Mouse (Mus musculus): Measurements from ENCODE around the gene Rreb1. TPM values are rescaled to one million over a fixed set of nuclear protein-coding genes. Genes with fewer than 3 reads are reported as not detected.
"Not testable (repeated sequence)": the region's sequence is repeated elsewhere in the genome, so short reads cannot be mapped to it uniquely, and the experiment has no call there.

Rreb1 gene
- polyA plus RNA-seq, 1 experiment from 2014 or later, result 6.3 TPM

GRCm38 (mm10) chr13:37827996-37828579 lies 49.9 kb downstream of the Rreb1 start:
- ATAC-seq (replicated peaks; ENCODE audit: low FRiP score) (no peak), DNase-seq (ENCODE audit: low spot score) (no peak)
- 2% methylated on average over 13 of the region's 13 CpGs for WGBS
- Histone ChIP-seq H3K4me1 (replicated peaks; ENCODE audit: control insufficient read depth, insufficient read depth, low read length) (peaks cover 17% of the 10 kb centered on the region; the same call in 1 of the 2 replicates), H3K27ac (ENCODE audit: low read depth, low read length) (no peak overlapping the region), H3K9ac (ENCODE audit: low read length) (no peak overlapping the region; the same call in 1 of the 2 replicates), H3K27me3 (ENCODE audit: control insufficient read depth, insufficient read depth, low read length) (peaks cover 22% of the 10 kb centered on the region), H3K4me2 (ENCODE audit: low read depth, low read length, severe bottlenecking) (peak overlapping the region; percentile 94), H3K36me3 (ENCODE audit: control insufficient read depth, insufficient read depth, low read length) (no peaks in the 10 kb centered on the region), H3K4me3 (ENCODE audit: low read depth, low read length) (peak overlapping the region; percentile 73), H3K9me3 (ENCODE audit: control insufficient read depth, low read length) (no peaks in the 10 kb centered on the region)

DNA sequence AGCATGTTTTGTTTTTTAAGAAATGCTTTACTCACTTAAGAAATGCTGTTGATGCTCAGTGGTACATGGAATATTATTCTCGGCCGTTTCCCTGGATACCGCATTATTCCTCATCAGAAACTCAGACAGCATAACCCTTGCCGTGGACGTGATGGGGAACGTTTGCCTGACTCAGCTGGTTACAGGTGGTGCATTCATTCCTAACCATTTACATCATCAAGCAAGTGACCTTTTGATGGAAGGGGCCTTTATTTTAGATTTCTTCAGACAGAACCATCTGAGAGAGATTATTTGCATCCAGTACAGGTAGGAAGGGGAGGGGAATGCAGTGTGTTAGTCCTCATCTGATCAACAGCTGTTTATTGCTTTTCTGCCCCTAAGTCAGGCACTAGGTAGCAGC lies 50.7 kb downstream of the Rreb1 start:
- no peaks in the 10 kb centered on the region for H3K36me3 ChIP-seq (ENCODE audit: control insufficient read depth, insufficient read depth, low read length)
- no peak for ATAC-seq (replicated peaks; ENCODE audit: low FRiP score)
- no peak overlapping the region for H3K27ac ChIP-seq (ENCODE audit: low read depth, low read length)
- DNase-seq (ENCODE audit: low spot score), result no peak
- H3K4me3 ChIP-seq (ENCODE audit: low read depth, low read length), result no peak overlapping the region
- H3K27me3 ChIP-seq (ENCODE audit: control insufficient read depth, insufficient read depth, low read length), result peaks cover 22% of the 10 kb centered on the region
- H3K4me1 ChIP-seq (replicated peaks; ENCODE audit: control insufficient read depth, insufficient read depth, low read length), result peaks cover 17% of the 10 kb centered on the region; the same call in 1 of the 2 replicates
- H3K9ac ChIP-seq (ENCODE audit: low read length), result no peak overlapping the region
- H3K9me3 ChIP-seq (ENCODE audit: control insufficient read depth, low read length), result no peaks in the 10 kb centered on the region
- WGBS, result 11% methylated on average over 6 of the region's 6 CpGs
- H3K4me2 ChIP-seq (ENCODE audit: low read depth, low read length, severe bottlenecking), result no peak overlapping the region

GRCm38 (mm10) chr13:37830256-37830655 lies 52.1 kb downstream of the Rreb1 start:
- Histone ChIP-seq H3K9ac (ENCODE audit: low read length) (no peak overlapping the region), H3K9me3 (ENCODE audit: control insufficient read depth, low read length) (no peaks in the 10 kb centered on the region), H3K4me1 (replicated peaks; ENCODE audit: control insufficient read depth, insufficient read depth, low read length) (peaks cover 16% of the 10 kb centered on the region; the same call in 1 of the 2 replicates), H3K4me3 (ENCODE audit: low read depth, low read length) (no peak overlapping the region), H3K4me2 (ENCODE audit: low read depth, low read length, severe bottlenecking) (no peak overlapping the region), H3K27me3 (ENCODE audit: control insufficient read depth, insufficient read depth, low read length) (peaks cover 15% of the 10 kb centered on the region), H3K27ac (ENCODE audit: low read depth, low read length) (no peak overlapping the region), H3K36me3 (ENCODE audit: control insufficient read depth, insufficient read depth, low read length) (no peaks in the 10 kb centered on the region)
- WGBS, result 30% methylated on average over 2 of the region's 2 CpGs
- no peak for DNase-seq (ENCODE audit: low spot score)
- ATAC-seq (replicated peaks; ENCODE audit: low FRiP score), result no peak

GRCm38 (mm10) chr13:37830874-37831311 lies 52.7 kb downstream of the Rreb1 start:
- Histone ChIP-seq H3K4me1 (replicated peaks; ENCODE audit: control insufficient read depth, insufficient read depth, low read length) (peaks cover 13% of the 10 kb centered on the region; the same call in 1 of the 2 replicates), H3K9ac (ENCODE audit: low read length) (no peak overlapping the region), H3K9me3 (ENCODE audit: control insufficient read depth, low read length) (no peaks in the 10 kb centered on the region), H3K4me2 (ENCODE audit: low read depth, low read length, severe bottlenecking) (no peak overlapping the region), H3K27me3 (ENCODE audit: control insufficient read depth, insufficient read depth, low read length) (peaks cover 13% of the 10 kb centered on the region; the same call in 1 of the 2 replicates), H3K36me3 (ENCODE audit: control insufficient read depth, insufficient read depth, low read length) (no peaks in the 10 kb centered on the region), H3K4me3 (ENCODE audit: low read depth, low read length) (no peak overlapping the region), H3K27ac (ENCODE audit: low read depth, low read length) (no peak overlapping the region)
- no peak for ATAC-seq (replicated peaks; ENCODE audit: low FRiP score)
- DNase-seq (ENCODE audit: low spot score), result no peak
- WGBS, result 13% methylated on average over 4 of the region's 4 CpGs

DNA sequence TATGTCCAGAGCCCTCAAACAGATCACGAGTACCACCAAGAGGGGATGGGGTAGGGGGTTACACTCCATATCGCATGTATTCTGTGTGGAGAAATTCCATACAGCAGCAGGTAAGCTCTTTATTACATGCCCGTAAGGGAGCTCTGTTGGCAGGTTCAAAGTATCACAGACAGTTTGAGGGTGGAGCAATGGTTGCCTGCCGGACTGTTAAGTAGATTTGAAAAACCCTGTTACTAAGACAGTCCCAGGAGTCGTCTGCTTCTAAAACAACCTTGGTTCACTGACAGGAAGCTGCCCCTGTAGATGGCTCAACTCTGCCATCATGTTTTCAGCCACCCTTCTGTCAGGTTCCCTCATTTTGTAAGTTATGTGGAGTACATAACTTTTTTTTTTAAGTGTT lies 54.3 kb downstream of the Rreb1 start:
- Histone ChIP-seq H3K36me3 (ENCODE audit: control insufficient read depth, insufficient read depth, low read length) (no peaks in the 10 kb centered on the region), H3K27me3 (ENCODE audit: control insufficient read depth, insufficient read depth, low read length) (peaks cover 13% of the 10 kb centered on the region; the same call in 1 of the 2 replicates), H3K9ac (ENCODE audit: low read length) (no peak overlapping the region), H3K4me1 (replicated peaks; ENCODE audit: control insufficient read depth, insufficient read depth, low read length) (peaks cover 10% of the 10 kb centered on the region; the same call in 1 of the 2 replicates), H3K27ac (ENCODE audit: low read depth, low read length) (no peak overlapping the region), H3K4me3 (ENCODE audit: low read depth, low read length) (no peak overlapping the region), H3K4me2 (ENCODE audit: low read depth, low read length, severe bottlenecking) (no peak overlapping the region), H3K9me3 (ENCODE audit: control insufficient read depth, low read length) (no peaks in the 10 kb centered on the region)
- ATAC-seq (replicated peaks; ENCODE audit: low FRiP score) (no peak), DNase-seq (ENCODE audit: low spot score) (no peak)
- 29% methylated on average over 5 of the region's 5 CpGs for WGBS

GRCm38 (mm10) chr13:37833500-37833899 lies 55.3 kb downstream of the Rreb1 start:
- WGBS, result 67% methylated on average over 8 of the region's 8 CpGs
- ATAC-seq (replicated peaks; ENCODE audit: low FRiP score), result no peak
- peaks cover 7% of the 10 kb centered on the region; the same call in 1 of the 2 replicates for H3K4me1 ChIP-seq (replicated peaks; ENCODE audit: control insufficient read depth, insufficient read depth, low read length)

GRCm38 (mm10) chr13:37835296-37835695 lies 57.1 kb downstream of the Rreb1 start:
- Histone ChIP-seq H3K9ac (ENCODE audit: low read length) (no peak overlapping the region), H3K4me2 (ENCODE audit: low read depth, low read length, severe bottlenecking) (no peak overlapping the region), H3K4me1 (replicated peaks; ENCODE audit: control insufficient read depth, insufficient read depth, low read length) (peaks cover 7% of the 10 kb centered on the region; the same call in 1 of the 2 replicates), H3K27ac (ENCODE audit: low read depth, low read length) (no peak overlapping the region), H3K9me3 (ENCODE audit: control insufficient read depth, low read length) (no peaks in the 10 kb centered on the region), H3K4me3 (ENCODE audit: low read depth, low read length) (no peak overlapping the region), H3K27me3 (ENCODE audit: control insufficient read depth, insufficient read depth, low read length) (peaks cover 3% of the 10 kb centered on the region; the same call in 1 of the 2 replicates), H3K36me3 (ENCODE audit: control insufficient read depth, insufficient read depth, low read length) (no peaks in the 10 kb centered on the region)
- 88% methylated on average over 1 of the region's 1 CpGs for WGBS
- DNase-seq (ENCODE audit: low spot score), result no peak
- ATAC-seq (replicated peaks; ENCODE audit: low FRiP score), result no peak

More at GRCm38 (mm10) chr13:37833500-37833899, 55.3 kb downstream of the Rreb1 start:
- H3K36me3 ChIP-seq (ENCODE audit: control insufficient read depth, insufficient read depth, low read length), result no peaks in the 10 kb centered on the region
- H3K4me2 ChIP-seq (ENCODE audit: low read depth, low read length, severe bottlenecking), result no peak overlapping the region
- DNase-seq (ENCODE audit: low spot score), result no peak
- H3K9ac ChIP-seq (ENCODE audit: low read length), result no peak overlapping the region
- H3K4me3 ChIP-seq (ENCODE audit: low read depth, low read length), result no peak overlapping the region
- H3K27me3 ChIP-seq (ENCODE audit: control insufficient read depth, insufficient read depth, low read length), result peaks cover 10% of the 10 kb centered on the region; the same call in 1 of the 2 replicates
- no peak overlapping the region for H3K27ac ChIP-seq (ENCODE audit: low read depth, low read length)
- no peaks in the 10 kb centered on the region for H3K9me3 ChIP-seq (ENCODE audit: control insufficient read depth, low read length)

GRCm38 (mm10) chr13:37835811-37836210 lies 57.6 kb downstream of the Rreb1 start:
- WGBS, result 92% methylated on average over 9 of the region's 9 CpGs

DNA sequence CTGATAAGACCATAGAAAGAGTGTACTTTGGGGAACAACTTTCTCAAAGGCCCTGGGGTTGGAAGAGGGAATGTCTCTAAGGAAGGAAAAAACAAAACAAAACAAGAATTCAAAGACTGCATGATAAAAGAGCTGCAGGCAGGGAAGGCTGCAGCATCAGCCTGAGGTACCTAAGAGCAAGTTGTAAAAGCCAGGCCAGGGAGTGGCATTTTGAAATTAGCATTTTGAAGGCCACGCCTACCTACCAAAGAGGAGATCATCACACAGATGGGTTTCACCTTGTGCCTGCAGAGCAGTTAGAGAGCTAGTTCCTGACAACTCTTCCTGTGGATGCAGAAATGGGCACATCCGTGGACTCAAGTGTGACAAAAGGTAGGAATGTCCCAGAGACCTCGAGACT lies 59.2 kb downstream of the Rreb1 start:
- no peak for ATAC-seq (replicated peaks; ENCODE audit: low FRiP score)
- no peak for DNase-seq (ENCODE audit: low spot score)
- Histone ChIP-seq H3K4me3 (ENCODE audit: low read depth, low read length) (no peak overlapping the region), H3K27me3 (ENCODE audit: control insufficient read depth, insufficient read depth, low read length) (no peaks in the 10 kb centered on the region; the same call in 1 of the 2 replicates), H3K36me3 (ENCODE audit: control insufficient read depth, insufficient read depth, low read length) (no peaks in the 10 kb centered on the region), H3K4me2 (ENCODE audit: low read depth, low read length, severe bottlenecking) (no peak overlapping the region), H3K27ac (ENCODE audit: low read depth, low read length) (no peak overlapping the region), H3K4me1 (replicated peaks; ENCODE audit: control insufficient read depth, insufficient read depth, low read length) (no peaks in the 10 kb centered on the region), H3K9me3 (ENCODE audit: control insufficient read depth, low read length) (no peaks in the 10 kb centered on the region), H3K9ac (ENCODE audit: low read length) (no peak overlapping the region)
- 73% methylated on average over 3 of the region's 3 CpGs for WGBS

More at GRCm38 (mm10) chr13:37835811-37836210, 57.6 kb downstream of the Rreb1 start:
- not testable (repeated sequence) for H3K4me1 ChIP-seq (replicated peaks; ENCODE audit: control insufficient read depth, insufficient read depth, low read length); H3K4me3 ChIP-seq (ENCODE audit: low read depth, low read length); H3K27ac ChIP-seq (ENCODE audit: low read depth, low read length); H3K27me3 ChIP-seq (ENCODE audit: control insufficient read depth, insufficient read depth, low read length); H3K9me3 ChIP-seq (ENCODE audit: control insufficient read depth, low read length); H3K9ac ChIP-seq (ENCODE audit: low read length); H3K36me3 ChIP-seq (ENCODE audit: control insufficient read depth, insufficient read depth, low read length); H3K4me2 ChIP-seq (ENCODE audit: low read depth, low read length, severe bottlenecking); ATAC-seq (replicated peaks; ENCODE audit: low FRiP score); DNase-seq (ENCODE audit: low spot score)
